Mouse (Mus musculus) C2C12 (cell line): ENCODE data around the gene Tbk1.

ENCODE experiments used
- CEBPB ChIP-seq: IDR thresholded peaks from one replicate; pipeline ENCODE4 v1.6.1; 2011; ENCODE audit warnings: low read depth, mild to moderate bottlenecking, control low read depth, moderate library complexity
- CTCF ChIP-seq: IDR thresholded peaks from one replicate; pipeline ENCODE4 v1.5.1; 2011; ENCODE audit not compliant: control insufficient read depth, insufficient read depth, insufficient read length
- FOSL1 ChIP-seq: IDR thresholded peaks from one replicate; pipeline ENCODE4 v1.8.0; 2011; ENCODE audit warnings: mild to moderate bottlenecking, low read length; ENCODE audit not compliant: poor library complexity, insufficient read depth, severe bottlenecking
- MAX ChIP-seq: IDR thresholded peaks from one replicate; pipeline ENCODE4 v1.6.1; 2011; ENCODE audit warnings: mild to moderate bottlenecking, control low read depth
- MYOD1 ChIP-seq: IDR thresholded peaks from one replicate; pipeline ENCODE4 v1.6.1; 2011; ENCODE audit warnings: low read depth; ENCODE audit not compliant: control insufficient read depth, insufficient read length
- MYOG ChIP-seq: IDR thresholded peaks from one replicate; pipeline ENCODE4 v1.6.1; 2011; ENCODE audit not compliant: control insufficient read depth, insufficient read length; ENCODE audit errors: extremely low read depth
- USF1 ChIP-seq: IDR thresholded peaks from one replicate; pipeline ENCODE4 v1.6.1; 2011; ENCODE audit warnings: low read depth, mild to moderate bottlenecking, control low read depth, moderate library complexity

DNA sequence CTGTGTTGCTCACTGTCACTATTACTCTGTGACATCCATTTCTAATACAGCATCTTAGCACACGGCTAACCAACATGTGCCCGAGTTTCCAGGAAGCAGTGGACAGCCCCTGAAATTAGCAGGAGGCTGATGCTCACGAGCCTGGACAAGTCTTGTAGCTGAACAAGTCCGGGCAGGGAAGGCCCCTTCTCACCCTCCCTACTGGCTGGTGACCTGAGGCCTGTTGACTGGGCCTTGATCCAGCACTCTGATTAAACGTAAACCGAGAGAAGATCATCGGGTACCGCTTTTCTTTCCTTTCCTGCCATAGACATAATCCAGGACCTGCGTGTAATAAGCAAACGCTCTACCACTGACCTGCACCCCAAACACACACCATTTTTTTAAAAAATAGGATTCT lies 21.6 kb upstream of the Tbk1 start:
- TF ChIP-seq MAX: no peak
- TF ChIP-seq CTCF: no peak
- TF ChIP-seq MYOG: no peak
- no peak for TF ChIP-seq MYOD1
- no peak for TF ChIP-seq USF1
- no peak for TF ChIP-seq FOSL1
- no peak for TF ChIP-seq CEBPB
